10 mouse cellular contexts compared by ENCODE assay signal in genomic region chr11:85696491-85697398, GRCm38 (mm10).
DNase-seq lines count a peak whose midpoint lies in the region; ATAC-seq and TF ChIP-seq lines count a peak whose summit lies in the region.
"Had no signal": no experiment of that assay in that cellular context is flagged by ENCODE, and none has a peak within 500 bp of the region (broad histone marks: within the 10 kb centered on the region; RNA-seq: fewer than 3 reads in every experiment).

No protein-coding gene starts in this region.

- 37% methylated on average over 14 of the region's 14 CpGs for WGBS in neural tube, embryonic 15.5 days
- WGBS in limb, embryonic 14.5 days = 34% methylated on average over 14 of the region's 14 CpGs

- no peak overlapping the region; the same call in 1 of the 2 replicates for H3K27ac ChIP-seq in neural tube, embryonic 15.5 days (replicated peaks)
- 0 out of 2 replicates have a peak overlapping the region, but pooled peaks have one; percentile 33 for H3K27ac ChIP-seq in limb, embryonic 14.5 days (replicated peaks; ENCODE audit: low read depth, low read length)

- DNase-seq in gastrocnemius, postnatal 14 days = peak; percentile 20
- DNase-seq in gastrocnemius, adult 8-10 months (ENCODE audit: low spot score in 2 of 2) = no peak
- peak; percentile 48 for DNase-seq in neural tube, embryonic 10.5 days (ENCODE audit: extremely low spot score, low spot score)
- DNase-seq in limb, embryonic 14.5 days (ENCODE audit: low spot score) = peak; percentile 65
- DNase-seq in adrenal gland, postnatal 4 days (ENCODE audit: low spot score in 2 of 2) = no peak
- DNase-seq in spleen, postnatal 36 days (ENCODE audit: low spot score in 2 of 2) = no peak
- DNase-seq in gastrocnemius, postnatal 10 days = no peak
- DNase-seq: kidney, adult 18-20 months had no signal

- H3K27me3 ChIP-seq in neural tube, embryonic 15.5 days (replicated peaks) = no peaks in the 10 kb centered on the region
- H3K27me3 ChIP-seq in limb, embryonic 14.5 days (ENCODE audit: control insufficient read depth, insufficient read depth, low read length) = no peaks in the 10 kb centered on the region

- TF ChIP-seq POLR2A in limb, embryonic 14.5 days (IDR thresholded peaks at IDR 0.05; ENCODE audit: borderline replicate concordance, extremely low read depth, insufficient read depth, insufficient read length) = no peak

- H3K4me1 ChIP-seq in neural tube, embryonic 15.5 days = peaks cover 15% of the 10 kb centered on the region
- peaks cover 49% of the 10 kb centered on the region for H3K4me1 ChIP-seq in limb, embryonic 14.5 days (ENCODE audit: control insufficient read depth, insufficient read depth, low read length)

- H3K4me3 ChIP-seq in neural tube, embryonic 15.5 days (replicated peaks) = no peak overlapping the region
- H3K4me3 ChIP-seq in limb, embryonic 14.5 days (replicated peaks; ENCODE audit: low read length) = no peak overlapping the region

- no peaks in the 10 kb centered on the region for H3K36me3 ChIP-seq in neural tube, embryonic 15.5 days
- H3K36me3 ChIP-seq in limb, embryonic 14.5 days (ENCODE audit: control insufficient read depth, insufficient read depth, low read length) = no peaks in the 10 kb centered on the region

- H3K9me3 ChIP-seq in neural tube, embryonic 15.5 days (replicated peaks) = no peaks in the 10 kb centered on the region
- H3K9me3 ChIP-seq in limb, embryonic 14.5 days (ENCODE audit: control insufficient read depth, low read length) = no peaks in the 10 kb centered on the region

- no peak overlapping the region for H3K9ac ChIP-seq in neural tube, embryonic 15.5 days (replicated peaks)
- H3K9ac ChIP-seq in limb, embryonic 14.5 days (ENCODE audit: low read depth, low read length, severe bottlenecking) = no peak overlapping the region

- intact Hi-C loops in gastrocnemius, postnatal 14 days (cut with DNase I; ENCODE audit: low total_unique reads) = no loop called here

- ATAC-seq in neural tube, embryonic 15.5 days (ENCODE audit: low FRiP score) = no peak
- ATAC-seq in limb, embryonic 14.5 days (ENCODE audit: low FRiP score, low read depth) = 0 out of 2 replicates have a peak, but pooled peaks have one; percentile 66

- H3K4me2 ChIP-seq in neural tube, embryonic 15.5 days = no peak overlapping the region
- H3K4me2 ChIP-seq in limb, embryonic 14.5 days (replicated peaks; ENCODE audit: low read depth, low read length, severe bottlenecking) = peak overlapping the region; percentile 9; the same call in 1 of the 2 replicates
- H3K4me2 ChIP-seq: midbrain, embryonic 11.5 days had no signal

Comparison
In these comparisons a context has a peak if more than half of its experiments do, and no peak if none do; other contexts are left out.
1. DNase-seq: peak in gastrocnemius, postnatal 14 days (single experiment), neural tube, embryonic 10.5 days (single experiment) and limb, embryonic 14.5 days (single experiment); none in gastrocnemius, adult 8-10 months (0 of 2), adrenal gland, postnatal 4 days (0 of 2), spleen, postnatal 36 days (0 of 2) and gastrocnemius, postnatal 10 days (single experiment).